29 mouse cellular contexts compared by ENCODE assay signal in genomic region chr19:6931002-6931401, GRCm38 (mm10). TPM values are rescaled to one million over a fixed set of nuclear protein-coding genes. Genes with fewer than 3 reads are reported as not detected.
"Had no signal": no experiment of that assay in that cellular context is flagged by ENCODE, and none has a peak within 500 bp of the region (broad histone marks: within the 10 kb centered on the region; RNA-seq: fewer than 3 reads in every experiment).

No protein-coding gene starts in this region.

- DNase-seq: gastrocnemius, adult 2 months; gastrocnemius, postnatal 10 days; gastrocnemius, postnatal 25 days; heart, adult 2 months; heart, postnatal 14 days; heart, postnatal 36 days; kidney, adult 18-20 months; kidney, adult 8-10 months; kidney, postnatal 10 days; kidney, postnatal 25 days; kidney, postnatal 4 days; left cerebral cortex, postnatal 4 days had no signal

- H3K27ac ChIP-seq: gastrocnemius, adult 2 months; heart, adult 2 months; heart, embryonic 13.5 days; heart, embryonic 15.5 days; hindbrain, embryonic 10.5 days; hindbrain, embryonic 12.5 days; hindbrain, embryonic 14.5 days; intestine, embryonic 15.5 days; layer of hippocampus, adult 2 months; limb, embryonic 13.5 days; limb, embryonic 15.5 days; liver, embryonic 12.5 days; liver, embryonic 14.5 days had no signal

- ATAC-seq: hindbrain, embryonic 16.5 days; inflammation-experienced regulatory T-cells, adult 6 months; intestine, embryonic 15.5 days; intestine, postnatal 0 days; liver, embryonic 12.5 days had no signal

- H3K4me3 ChIP-seq: gastrocnemius, adult 2 months; heart, adult 2 months; heart, embryonic 13.5 days; heart, embryonic 15.5 days; hindbrain, embryonic 10.5 days; hindbrain, embryonic 12.5 days; intestine, embryonic 15.5 days; layer of hippocampus, adult 2 months; limb, embryonic 13.5 days; limb, embryonic 15.5 days; liver, embryonic 12.5 days had no signal

RNA-seq across cellular contexts. Expression of gene Kcnk4, which starts 3.3 kb away (rescaled TPM):
- total RNA-seq: gastrocnemius, adult 2 months; gastrocnemius, postnatal 10 days; gastrocnemius, postnatal 25 days; granulocyte monocyte progenitor cell, adult 5-6 weeks; heart, adult 2 months; heart, postnatal 36 days; liver, adult 2 months had no signal
- polyA plus RNA-seq: hindbrain, embryonic 10.5 days; inflammation-experienced regulatory T-cells, adult 6 months had no signal

RNA-seq across cellular contexts. Expression of gene Catsperz, which starts 5.8 kb away (rescaled TPM):
- total RNA-seq: gastrocnemius, adult 2 months; gastrocnemius, postnatal 10 days; gastrocnemius, postnatal 25 days; gastrocnemius, postnatal 4 days; heart, adult 2 months; heart, postnatal 14 days; heart, postnatal 36 days; liver, adult 2 months had no signal
- polyA plus RNA-seq: hindbrain, embryonic 10.5 days; hindbrain, embryonic 12.5 days; liver, adult 2 months had no signal
